Mouse (Mus musculus) thymus, postnatal 36 days (tissue): Measurements from ENCODE around the gene Nav2.
A peak's percentile ranks its signal among the peaks of the same experiment; 100 is the strongest.

Experiments used
- DNase-seq, 2 experiments: peaks; one replicate each; pipeline ENCODE4 v3.0.0; 2022; ENCODE audit warnings: mixed read lengths in 2 of 2

The Nav2 gene

DNA sequence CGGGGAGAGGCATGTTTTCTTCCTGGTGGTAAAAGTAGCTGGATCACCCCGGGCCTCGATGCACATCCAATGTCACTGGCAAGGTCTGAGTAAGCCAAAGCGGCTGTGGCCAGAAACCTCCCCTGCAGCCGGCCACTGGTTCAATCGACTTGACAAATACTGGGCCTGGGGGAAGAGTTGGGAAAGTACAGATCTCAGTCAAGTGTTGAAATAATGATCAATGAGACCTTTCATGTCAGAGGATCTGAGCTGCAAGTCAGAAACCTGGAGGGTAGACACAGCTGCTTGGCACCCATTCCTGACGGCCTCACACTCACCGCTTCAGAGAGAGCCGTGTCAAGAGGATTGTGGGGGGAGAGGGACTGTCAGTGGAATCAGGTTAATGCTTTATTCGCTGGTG, 548.9 kb downstream of the Nav2 start:
- no peak for DNase-seq

- no peak for DNase-seq
These were observed 549.4 kb downstream of the Nav2 start for GRCm38 (mm10) chr7:49457890-49458289.

- DNase-seq: peak in 1 of 2 experiments; percentile 14
These were observed 553.9 kb downstream of the Nav2 start for GRCm38 (mm10) chr7:49462328-49462811.

DNA sequence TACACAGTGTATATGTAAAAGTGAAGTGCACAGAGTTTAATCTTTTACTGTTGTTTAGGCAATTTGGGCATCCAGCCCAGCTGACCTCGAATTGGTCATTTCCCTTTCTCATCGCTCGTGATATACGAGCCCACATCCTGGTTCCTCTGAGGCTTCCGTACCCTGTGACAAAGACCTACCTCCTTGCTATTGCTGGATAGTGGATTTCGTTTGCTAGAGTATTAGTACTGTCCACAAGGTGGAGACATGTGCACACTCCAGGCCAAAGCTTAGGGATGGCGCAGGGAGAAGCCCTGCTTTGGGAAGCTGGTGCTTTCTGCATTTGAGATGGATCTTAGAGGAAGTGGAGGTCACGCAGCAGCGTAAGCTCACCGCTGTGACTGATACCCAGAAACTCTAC, 559.3 kb downstream of the Nav2 start:
- peak in 1 of 2 experiments; percentile 8 for DNase-seq

GRCm38 (mm10) chr7:49468492-49469205, 560.1 kb downstream of the Nav2 start:
- DNase-seq: no peak

- DNase-seq: peak; percentile 43 to 49
These were observed 562.8 kb downstream of the Nav2 start for GRCm38 (mm10) chr7:49471278-49471677.

- DNase-seq: no peak
These were observed 566.8 kb downstream of the Nav2 start for GRCm38 (mm10) chr7:49475282-49475681.

DNA sequence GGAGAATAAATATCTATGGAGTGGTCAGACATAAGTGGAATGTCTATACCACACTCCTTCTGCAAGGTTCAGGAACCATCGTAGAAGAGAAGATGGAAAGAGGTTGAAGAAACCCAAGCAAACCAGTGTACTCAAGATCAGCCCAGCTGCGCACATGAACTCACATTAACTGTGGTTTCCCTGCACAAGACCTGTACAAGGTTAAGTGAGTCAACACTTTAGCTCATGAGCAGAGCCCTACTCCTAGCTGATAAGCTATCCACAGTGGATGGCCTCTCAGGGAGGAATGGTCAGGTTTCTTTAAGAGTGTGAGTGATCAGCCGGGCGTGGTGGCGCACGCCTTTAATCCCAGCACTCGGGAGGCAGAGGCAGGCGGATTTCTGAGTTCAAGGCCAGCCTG, 567.6 kb downstream of the Nav2 start:
- no peak for DNase-seq

DNA sequence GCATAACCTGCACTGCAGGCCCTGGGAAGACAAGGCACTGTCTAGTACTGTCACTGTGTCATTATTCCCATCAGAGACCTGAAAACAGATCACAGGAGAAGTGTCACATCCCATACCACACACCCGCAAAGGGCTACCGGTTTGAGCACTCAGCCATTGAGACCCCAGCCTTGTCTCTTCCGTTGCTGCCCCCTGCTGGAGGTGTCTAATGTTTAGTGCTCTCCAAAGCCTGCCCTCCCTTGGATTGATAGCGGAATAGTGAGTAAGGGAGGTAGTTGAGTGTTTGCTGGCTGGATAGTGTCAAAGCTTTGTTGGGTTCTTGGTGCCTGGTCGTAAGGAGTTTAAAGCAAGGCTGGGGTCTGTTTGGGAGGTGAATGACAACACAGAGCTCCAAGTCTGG, 568.1 kb downstream of the Nav2 start:
- DNase-seq: peak; percentile 41 to 43

DNA sequence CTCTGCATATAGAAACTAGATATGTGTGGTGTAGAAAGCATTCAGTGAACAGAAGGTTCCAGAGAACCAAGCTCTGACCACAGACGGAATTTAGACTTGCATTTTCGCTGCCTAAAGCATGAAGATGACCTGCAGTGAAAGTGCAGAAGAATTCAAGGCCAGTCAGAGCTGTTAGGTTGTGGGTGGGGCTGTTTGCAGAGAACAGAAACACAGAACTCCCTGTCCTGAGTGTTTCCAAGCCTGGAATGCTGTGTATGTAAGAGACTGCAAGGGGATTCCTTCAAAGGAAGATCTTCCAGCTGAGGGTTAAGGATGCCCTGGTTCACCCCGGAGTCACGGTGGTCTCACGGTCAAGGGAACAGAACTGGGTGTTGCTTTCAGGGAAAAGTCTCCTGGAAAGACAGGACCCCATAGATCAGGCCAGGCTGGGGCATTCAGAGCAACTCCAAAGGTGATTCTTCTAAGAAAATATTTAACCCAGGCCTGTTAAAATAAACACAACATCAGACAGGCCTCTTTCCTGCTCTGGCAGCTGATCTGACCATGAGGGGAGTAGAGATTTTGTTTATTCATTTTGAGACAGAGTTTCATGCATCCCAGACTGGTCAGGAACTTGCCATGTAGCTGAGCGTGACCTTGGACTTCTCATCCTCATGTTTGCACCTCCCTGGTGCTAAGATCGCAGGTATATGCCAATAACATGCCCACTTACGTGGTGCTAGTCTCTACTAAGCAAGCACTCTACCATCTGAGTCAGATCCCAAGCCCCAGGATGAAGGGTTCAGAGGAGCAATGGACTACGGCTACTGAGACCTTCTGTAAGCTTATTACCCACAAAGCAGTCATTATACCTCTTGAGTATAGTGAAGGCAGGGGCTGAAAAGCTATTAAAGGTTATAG, 568.8 kb downstream of the Nav2 start:
- DNase-seq: no peak

- DNase-seq: no peak
These were observed 569.4 kb downstream of the Nav2 start for GRCm38 (mm10) chr7:49477976-49478349.

DNA sequence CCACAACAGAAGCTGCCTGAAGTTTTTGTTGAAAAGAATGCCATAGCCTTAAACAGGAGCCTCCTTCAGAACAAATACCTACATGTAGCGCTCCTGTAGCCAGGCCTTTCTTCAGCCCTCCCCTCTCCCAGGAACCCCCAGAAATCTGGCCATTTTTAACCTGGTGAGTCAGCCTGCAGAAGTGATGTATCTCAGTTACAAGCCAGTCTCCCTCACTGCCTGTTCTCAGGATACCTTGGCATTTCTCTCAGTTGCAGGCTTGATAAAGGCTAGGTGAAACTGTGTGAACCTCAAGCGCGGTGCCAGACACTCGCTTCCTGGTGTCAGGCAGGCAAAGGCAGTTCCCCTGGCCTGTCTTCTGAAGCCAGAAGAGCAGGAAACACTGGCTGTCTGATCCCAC, 570.4 kb downstream of the Nav2 start:
- DNase-seq: no peak

DNA sequence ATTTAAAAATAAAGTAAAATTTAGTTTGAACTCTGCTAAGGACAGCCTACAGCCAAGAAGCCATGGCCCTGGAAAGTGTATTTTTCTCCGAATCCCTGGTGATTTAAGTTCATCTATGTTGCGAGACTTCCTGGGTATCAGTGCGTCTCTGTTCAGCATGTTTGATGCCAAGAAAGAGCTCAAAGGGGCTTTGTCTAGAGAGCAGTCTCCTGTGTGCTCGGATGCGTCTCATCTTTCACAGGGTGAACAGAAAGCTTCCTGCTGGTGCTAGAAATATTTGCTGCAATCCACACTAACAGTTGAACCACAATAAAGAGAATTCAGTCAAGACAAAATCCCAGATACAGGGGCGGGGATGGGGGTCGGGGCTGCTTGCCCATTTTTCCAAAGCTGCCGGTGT, 572.4 kb downstream of the Nav2 start:
- DNase-seq: no peak

GRCm38 (mm10) chr7:49484036-49484744, 575.7 kb downstream of the Nav2 start:
- DNase-seq: no peak

DNA sequence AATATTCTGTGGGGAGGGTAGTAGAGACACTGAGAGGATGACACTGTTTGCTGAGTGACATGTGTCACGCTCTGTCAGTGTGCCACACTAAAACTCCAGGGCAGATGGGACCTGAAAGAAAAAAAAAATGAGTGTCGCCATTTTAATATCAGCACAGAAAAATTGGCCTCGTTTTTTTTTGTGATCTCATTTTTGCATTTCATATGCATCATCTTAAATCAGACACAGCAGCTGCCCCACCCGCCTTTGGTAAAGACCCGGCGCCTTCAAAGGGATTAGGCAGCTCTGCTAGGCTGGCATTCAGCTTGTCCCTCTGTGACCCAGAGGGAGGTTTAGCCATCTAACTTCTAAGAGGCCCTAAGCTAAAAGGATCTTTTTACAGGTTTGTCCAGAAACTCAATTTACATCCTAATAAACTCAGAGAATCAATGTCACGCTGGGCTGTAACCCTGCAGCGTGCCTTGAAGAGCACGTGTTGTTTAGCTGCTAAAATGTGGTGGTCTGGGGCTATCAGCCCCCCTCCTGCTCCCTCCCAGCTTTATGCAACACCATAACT, 576.9 kb downstream of the Nav2 start:
- DNase-seq: no peak

DNA sequence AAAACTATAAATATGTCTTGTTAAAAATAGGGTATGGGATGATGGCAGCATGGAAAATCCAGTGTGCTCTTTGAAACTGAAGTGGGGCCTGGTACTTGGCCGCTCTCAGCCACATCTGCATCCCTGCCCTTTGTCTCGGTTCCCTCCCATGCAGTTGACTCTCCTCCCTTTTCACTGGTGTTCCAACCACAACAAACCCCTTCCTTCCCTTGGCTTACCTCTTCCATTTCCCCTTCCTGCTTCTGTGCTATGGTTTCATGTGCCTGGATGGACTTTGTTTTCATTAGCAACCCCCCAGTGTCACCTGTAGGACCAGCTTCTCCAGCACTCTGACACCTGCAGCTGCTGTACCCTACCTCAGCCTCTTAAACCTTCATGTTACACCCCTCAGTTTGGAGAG, 578.8 kb downstream of the Nav2 start:
- DNase-seq: no peak

DNA sequence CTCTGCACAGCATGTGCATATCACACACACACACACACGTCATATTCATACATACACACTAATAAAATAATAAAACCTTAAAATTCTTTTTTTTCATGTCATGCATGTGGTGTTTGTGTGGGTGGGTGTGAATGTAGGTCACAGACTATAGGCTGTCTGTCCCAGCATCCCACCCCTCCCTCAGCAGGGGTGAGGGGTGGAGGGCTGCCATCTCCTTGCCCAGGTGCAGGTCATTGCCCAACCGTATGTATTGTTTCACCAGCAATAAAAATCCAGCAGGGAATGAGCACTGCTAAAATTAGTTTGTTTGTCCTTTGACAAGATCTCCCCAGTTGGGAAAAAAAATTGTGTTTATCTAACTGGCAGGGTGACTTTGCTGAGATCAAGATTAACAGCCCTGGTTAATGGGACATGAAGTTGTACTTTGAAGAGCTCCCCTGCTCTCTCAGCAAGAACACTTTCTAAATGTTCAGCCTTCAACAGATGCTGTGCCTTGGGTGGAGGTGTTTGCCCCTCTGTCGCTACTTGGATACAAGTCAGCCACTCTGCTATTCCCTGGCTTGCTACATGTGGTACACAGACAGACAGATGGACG, 580.1 kb downstream of the Nav2 start:
- DNase-seq: peak in 1 of 2 experiments; percentile 20

DNA sequence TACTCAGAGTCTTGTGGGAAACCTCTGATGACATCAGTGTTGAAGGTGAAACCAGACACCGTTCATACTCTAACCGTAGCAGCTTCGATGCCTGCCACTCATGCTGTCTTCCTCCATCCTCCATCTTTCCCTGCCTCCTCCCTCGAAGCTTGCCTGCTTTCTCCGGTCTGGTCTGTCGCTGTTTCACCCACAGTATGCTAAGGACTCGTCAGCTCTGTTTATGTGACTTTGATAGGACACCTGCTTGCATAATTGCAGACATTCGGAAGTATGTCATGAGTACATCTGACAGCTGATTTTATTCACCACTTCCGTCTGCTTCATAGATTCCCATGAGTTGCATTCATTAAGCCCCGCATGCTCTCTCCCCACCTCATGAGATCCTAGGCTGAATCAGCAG, 582.3 kb downstream of the Nav2 start:
- DNase-seq: no peak

GRCm38 (mm10) chr7:49492622-49493021, 584.1 kb downstream of the Nav2 start:
- no peak for DNase-seq

GRCm38 (mm10) chr7:49493210-49493609, 584.7 kb downstream of the Nav2 start:
- peak; percentile 31 to 47 for DNase-seq

DNA sequence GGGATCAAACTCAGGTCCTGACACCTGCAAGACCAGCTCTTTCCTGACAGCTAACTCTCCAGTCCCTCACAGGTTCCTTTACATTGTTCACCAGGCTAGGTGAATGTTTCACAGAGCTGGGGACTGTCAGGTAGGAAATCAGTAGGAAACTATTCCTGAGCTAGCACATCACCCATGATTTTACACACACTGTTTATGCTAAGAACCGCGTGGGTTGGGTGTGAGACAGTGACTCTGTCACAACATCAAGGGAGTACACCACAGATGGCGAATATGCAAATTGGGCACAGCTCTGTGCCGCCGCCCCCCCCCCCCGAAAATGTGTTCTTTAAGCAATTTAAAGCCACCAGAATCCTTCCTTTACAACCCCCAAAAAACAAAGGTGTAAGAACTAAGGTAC, 586.1 kb downstream of the Nav2 start:
- DNase-seq: no peak

GRCm38 (mm10) chr7:49496111-49496510, 587.6 kb downstream of the Nav2 start:
- DNase-seq: no peak
